In the genomic region with DNA sequence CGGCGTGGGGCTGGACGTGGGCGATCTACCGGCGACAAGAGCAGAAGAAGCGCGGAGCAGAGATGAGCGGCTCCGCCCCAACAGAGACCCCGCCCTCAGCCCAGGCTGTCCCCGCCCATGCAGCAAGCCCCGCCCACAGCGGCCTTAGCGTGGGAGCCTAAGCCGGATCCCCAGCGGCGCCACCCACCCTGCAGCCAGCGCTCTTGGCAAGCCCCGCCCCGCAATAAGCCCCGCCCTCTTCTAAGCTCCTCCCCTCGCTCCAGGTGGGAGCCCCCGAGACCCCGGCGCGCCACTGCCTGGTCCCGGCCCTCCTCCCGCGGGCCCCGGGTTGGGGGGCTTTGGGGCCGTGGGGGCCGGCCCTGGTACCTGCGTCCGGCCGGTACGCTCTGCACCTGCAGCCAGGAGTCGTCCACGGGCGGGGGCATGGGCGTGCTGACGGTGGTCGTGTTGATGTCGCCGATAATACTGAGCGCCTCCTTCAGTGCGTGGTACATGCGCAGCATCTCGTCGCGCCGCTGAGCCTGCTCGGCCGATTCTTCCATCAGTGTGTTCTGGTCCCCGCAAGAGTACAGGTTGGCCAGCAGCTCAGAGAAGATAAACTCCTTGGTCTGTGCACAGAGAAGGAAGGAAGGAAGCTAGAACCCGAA, we compare ENCODE assay signal across 7 mouse cellular contexts. TPM values are rescaled to one million over a fixed set of nuclear protein-coding genes. Genes with fewer than 3 reads are reported as not detected.
DNase-seq lines count a peak whose midpoint lies in the region; ATAC-seq and TF ChIP-seq lines count a peak whose summit lies in the region.

No protein-coding gene starts in this region.

- no peak for TF ChIP-seq POLR2A in liver, adult 2 months (IDR thresholded peaks at IDR 0.05; ENCODE audit: extremely low read depth, insufficient read depth, low read length)

- CTCF ChIA-PET in Patski (lab: Charles Lee) = no interaction called here

- H3K9ac ChIP-seq in forebrain, embryonic 15.5 days (replicated peaks) = peak overlapping the region; percentile 44
- H3K9ac ChIP-seq in hindbrain, embryonic 14.5 days = peak overlapping the region; percentile 60
- H3K9ac ChIP-seq in liver, adult 2 months (ENCODE audit: low read depth, low read length) = peak overlapping the region; percentile 35; the same call in 1 of the 2 replicates

- H3K4me1 ChIP-seq in forebrain, embryonic 15.5 days = peaks cover 15% of the 10 kb centered on the region
- H3K4me1 ChIP-seq in hindbrain, embryonic 14.5 days (replicated peaks; ENCODE audit: control insufficient read depth, insufficient read depth, low read length) = peaks cover 17% of the 10 kb centered on the region
- peaks cover 6% of the 10 kb centered on the region for H3K4me1 ChIP-seq in liver, adult 2 months (ENCODE audit: control insufficient read depth, insufficient read depth, low read length)

- in situ Hi-C loops in Patski (cut with MboI; ENCODE audit: low pct_unique_long_range_greater_than_20kb) = loop anchor here (5.0 kb wide), 1 partner anchor 40 kb away; a partner anchor contains a TSS

- DNase-seq in Patski (ENCODE audit: low read depth, low spot score) = no peak
- DNase-seq in c-Kit-negative CD71-positive TER-119-positive erythroid progenitor cells, embryonic 14.5 days (ENCODE audit: low read depth, low spot score) = peak; percentile 53
- DNase-seq in hindbrain, embryonic 14.5 days (ENCODE audit: low spot score) = peak; percentile 70
- peak; percentile 26 for DNase-seq in liver, adult 2 months (ENCODE audit: extremely low read depth, low read depth, low spot score)
- peak; percentile 91 for DNase-seq in splenic B cell, adult 2 months (ENCODE audit: low read depth, low spot score)

- no peaks in the 10 kb centered on the region for H3K79me2 ChIP-seq in liver, adult 2 months (ENCODE audit: control insufficient read depth, insufficient read depth, low read length)

- H3K27ac ChIP-seq in forebrain, embryonic 15.5 days (replicated peaks) = no peak overlapping the region
- H3K27ac ChIP-seq in hindbrain, embryonic 14.5 days = no peak overlapping the region
- no peak overlapping the region for H3K27ac ChIP-seq in liver, adult 2 months (replicated peaks; ENCODE audit: insufficient read depth, low read depth, low read length)

- ATAC-seq in Patski = peak; percentile 20
- peak; percentile 66 for ATAC-seq in forebrain, embryonic 15.5 days (replicated peaks)
- peak; percentile 63 for ATAC-seq in hindbrain, embryonic 14.5 days (ENCODE audit: low FRiP score)
- peak; percentile 71 for ATAC-seq in monocyte, adult 5-6 weeks (replicated peaks; ENCODE audit: insufficient number of reproducible peaks, low FRiP score, low TSS enrichment, poor library complexity, severe bottlenecking)

- H3K36me3 ChIP-seq in forebrain, embryonic 15.5 days = peaks cover 18% of the 10 kb centered on the region
- peaks cover 74% of the 10 kb centered on the region for H3K36me3 ChIP-seq in hindbrain, embryonic 14.5 days (replicated peaks; ENCODE audit: control insufficient read depth, insufficient read depth)
- H3K36me3 ChIP-seq in liver, adult 2 months (ENCODE audit: control insufficient read depth, insufficient read depth, low read length) = no peaks in the 10 kb centered on the region
- no peaks in the 10 kb centered on the region for H3K36me3 ChIP-seq in splenic B cell, adult 2 months (ENCODE audit: control insufficient read depth, insufficient read depth, low read length, poor library complexity, severe bottlenecking)

- WGBS in forebrain, embryonic 15.5 days = 1% methylated on average over 47 of the region's 56 CpGs
- 2% methylated on average over 52 of the region's 56 CpGs for WGBS in hindbrain, embryonic 14.5 days
- 6% methylated on average over 56 of the region's 56 CpGs for WGBS in liver, adult 2 months

- H3K4me3 ChIP-seq in forebrain, embryonic 15.5 days = peak overlapping the region; percentile 45
- H3K4me3 ChIP-seq in hindbrain, embryonic 14.5 days (replicated peaks; ENCODE audit: low read length) = peak overlapping the region; percentile 40
- H3K4me3 ChIP-seq in liver, adult 2 months (ENCODE audit: insufficient read depth, low read depth, low read length) = peak overlapping the region; percentile 22; the same call in 1 of the 2 replicates

- H3K4me2 ChIP-seq in forebrain, embryonic 15.5 days (replicated peaks) = peak overlapping the region; percentile 78
- H3K4me2 ChIP-seq in hindbrain, embryonic 14.5 days (replicated peaks) = peak overlapping the region; percentile 68

- no peaks in the 10 kb centered on the region for H3K27me3 ChIP-seq in Patski
- H3K27me3 ChIP-seq in forebrain, embryonic 15.5 days = no peaks in the 10 kb centered on the region
- H3K27me3 ChIP-seq in hindbrain, embryonic 14.5 days (ENCODE audit: control insufficient read depth, insufficient read depth, low read length) = peaks cover 9% of the 10 kb centered on the region
- H3K27me3 ChIP-seq in liver, adult 2 months (ENCODE audit: control insufficient read depth, insufficient read depth, low read length) = no peaks in the 10 kb centered on the region
- H3K27me3 ChIP-seq in splenic B cell, adult 2 months (ENCODE audit: control insufficient read depth, insufficient read depth, low read length, poor library complexity, severe bottlenecking) = no peaks in the 10 kb centered on the region

- POLR2A ChIA-PET in Patski (lab: Charles Lee) = interaction anchor here (0.6 to 2.6 kb wide), 2 partner anchors 8 to 366 kb away, joined by 3 to 7 read pairs; no protein-coding TSS in a partner anchor

- TF ChIP-seq CTCF in Patski (IDR thresholded peaks at IDR 0.05) = no peak
- TF ChIP-seq CTCF in liver, adult 2 months (IDR thresholded peaks at IDR 0.05; ENCODE audit: low read depth, low read length) = no peak

- no peaks in the 10 kb centered on the region for H3K9me3 ChIP-seq in forebrain, embryonic 15.5 days
- H3K9me3 ChIP-seq in hindbrain, embryonic 14.5 days (ENCODE audit: control insufficient read depth, low read length) = no peaks in the 10 kb centered on the region

RNA-seq across cellular contexts. Expression of a gene that starts 24.6 kb away (rescaled TPM):
- polyA plus RNA-seq in Patski (2021) = 400 TPM
- polyA plus RNA-seq in forebrain, embryonic 15.5 days (2015; fragmentation: Nextera tagmentation; extraction: Ambion mirVana) = 369 and 379 TPM in 2 replicates
- 192 and 221 TPM in 2 replicates for polyA plus RNA-seq in hindbrain, embryonic 14.5 days (2014; fragmentation: Nextera tagmentation; extraction: Ambion mirVana)
- total RNA-seq in liver, adult 2 months (2014; rRNA removed) = 313 and 384 TPM in 2 replicates
- 171 and 203 TPM in 2 replicates for polyA plus RNA-seq in liver, adult 2 months (2012; rRNA removed)
- total RNA-seq in monocyte, adult 5-6 weeks (2017) = 108 to 121 TPM (median 114 TPM) in 3 replicates

RNA-seq across cellular contexts. Expression of a gene that starts 25.3 kb away (rescaled TPM):
- polyA plus RNA-seq in Patski (2021) = 70.8 TPM
- polyA plus RNA-seq in forebrain, embryonic 15.5 days (2015; fragmentation: Nextera tagmentation; extraction: Ambion mirVana) = 24.7 and 27.4 TPM in 2 replicates
- polyA plus RNA-seq in hindbrain, embryonic 14.5 days (2014; fragmentation: Nextera tagmentation; extraction: Ambion mirVana) = 26.4 and 29.6 TPM in 2 replicates
- total RNA-seq in liver, adult 2 months (2014; rRNA removed) = 16.0 and 17.1 TPM in 2 replicates
- 13.4 and 17.0 TPM in 2 replicates for polyA plus RNA-seq in liver, adult 2 months (2012; rRNA removed)
- total RNA-seq in monocyte, adult 5-6 weeks (2017) = 55.3 to 73.2 TPM (median 60.2 TPM) in 3 replicates

RNA-seq across cellular contexts. Expression of a gene that starts 39.7 kb away (rescaled TPM):
- 69.7 TPM for polyA plus RNA-seq in Patski (2021)
- polyA plus RNA-seq in forebrain, embryonic 15.5 days (2015; fragmentation: Nextera tagmentation; extraction: Ambion mirVana) = 54.0 and 55.3 TPM in 2 replicates
- polyA plus RNA-seq in hindbrain, embryonic 14.5 days (2014; fragmentation: Nextera tagmentation; extraction: Ambion mirVana) = 47.5 and 49.1 TPM in 2 replicates
- 9.5 and 10.0 TPM in 2 replicates for total RNA-seq in liver, adult 2 months (2014; rRNA removed)
- 47.1 and 71.7 TPM in 2 replicates for polyA plus RNA-seq in liver, adult 2 months (2012; rRNA removed)
- 47.7 to 111 TPM (median 96.8 TPM) in 3 replicates for total RNA-seq in monocyte, adult 5-6 weeks (2017)

RNA-seq across cellular contexts. Expression of a gene that starts 40.7 kb away (rescaled TPM):
- 18.0 TPM for polyA plus RNA-seq in Patski (2021)
- polyA plus RNA-seq in forebrain, embryonic 15.5 days (2015; fragmentation: Nextera tagmentation; extraction: Ambion mirVana) = 23.7 and 29.1 TPM in 2 replicates
- 123 and 132 TPM in 2 replicates for polyA plus RNA-seq in hindbrain, embryonic 14.5 days (2014; fragmentation: Nextera tagmentation; extraction: Ambion mirVana)
- 0.09 and 0.40 TPM in 2 replicates for total RNA-seq in liver, adult 2 months (2014; rRNA removed)
- 0.60 and 0.90 TPM in 2 replicates for polyA plus RNA-seq in liver, adult 2 months (2012; rRNA removed)
- not detected in 3 replicates for total RNA-seq in monocyte, adult 5-6 weeks (2017)

RNA-seq across cellular contexts. Expression of a gene that starts 52.5 kb away (rescaled TPM):
- polyA plus RNA-seq in Patski (2021) = 67.5 TPM
- polyA plus RNA-seq in forebrain, embryonic 15.5 days (2015; fragmentation: Nextera tagmentation; extraction: Ambion mirVana) = 91.5 and 95.3 TPM in 2 replicates
- 76.0 and 86.5 TPM in 2 replicates for polyA plus RNA-seq in hindbrain, embryonic 14.5 days (2014; fragmentation: Nextera tagmentation; extraction: Ambion mirVana)
- 27.5 and 36.7 TPM in 2 replicates for total RNA-seq in liver, adult 2 months (2014; rRNA removed)
- 66.1 and 96.7 TPM in 2 replicates for polyA plus RNA-seq in liver, adult 2 months (2012; rRNA removed)
- 23.0 to 35.3 TPM (median 26.8 TPM) in 3 replicates for total RNA-seq in monocyte, adult 5-6 weeks (2017)

Comparison
In these comparisons a context has a peak if more than half of its experiments do, and no peak if none do; other contexts are left out.
1. ATAC-seq: peak in every context shown above with its lines; median percentile 71 in monocyte, adult 5-6 weeks; 66 in forebrain, embryonic 15.5 days; 63 in hindbrain, embryonic 14.5 days; 20 in Patski.